Mouse (Mus musculus): Measurements from ENCODE around the gene Szrd1.

The Szrd1 gene

DNA sequence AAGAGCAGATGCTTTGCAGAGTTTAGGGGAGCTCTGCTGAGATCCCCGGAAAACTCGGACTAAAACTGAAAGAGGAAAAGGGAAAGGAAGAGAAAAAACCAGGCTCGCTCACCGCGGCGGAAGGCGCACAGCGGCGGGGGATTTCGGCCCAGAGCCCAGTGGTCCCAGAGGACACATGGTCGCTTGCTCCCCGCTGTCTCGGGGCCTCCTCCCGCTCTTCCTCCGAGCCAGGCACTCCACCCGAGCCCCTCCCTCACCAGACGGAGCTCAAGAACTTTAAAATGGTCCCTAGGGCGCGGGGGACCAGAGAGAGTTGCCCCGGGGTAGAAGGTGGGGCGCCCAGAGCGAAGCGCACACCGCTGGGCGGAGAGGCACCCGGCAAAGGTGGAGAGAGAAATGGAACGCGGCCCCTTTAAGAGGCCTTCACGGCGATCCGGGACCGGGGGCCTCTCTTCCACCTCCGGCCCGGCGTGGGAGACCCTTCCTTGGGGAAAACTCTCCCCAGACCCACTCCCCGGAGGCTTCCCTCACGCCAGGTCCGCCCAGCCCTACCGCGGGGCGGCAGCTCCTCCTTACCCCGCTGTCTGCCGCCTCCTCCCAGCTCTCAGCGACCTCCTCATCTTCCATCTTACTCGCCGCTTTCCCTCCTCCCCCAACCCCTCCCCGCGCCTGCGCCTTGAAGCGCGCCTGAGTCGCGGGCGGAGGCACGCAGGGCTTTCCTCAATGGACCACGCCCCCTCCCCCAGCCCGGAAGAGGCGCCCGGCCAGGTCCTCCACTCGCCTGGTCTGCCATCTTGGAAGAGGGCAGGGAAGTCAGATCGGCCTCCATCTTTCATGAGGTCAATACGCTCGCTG lies at the start of gene Szrd1:
Gene Szrd1 (minus strand): TSS at position 660 of the 855 bp plus-strand sequence.
- peak; percentile 97 for DNase-seq (ENCODE audit: low read depth, low spot score)

DNA sequence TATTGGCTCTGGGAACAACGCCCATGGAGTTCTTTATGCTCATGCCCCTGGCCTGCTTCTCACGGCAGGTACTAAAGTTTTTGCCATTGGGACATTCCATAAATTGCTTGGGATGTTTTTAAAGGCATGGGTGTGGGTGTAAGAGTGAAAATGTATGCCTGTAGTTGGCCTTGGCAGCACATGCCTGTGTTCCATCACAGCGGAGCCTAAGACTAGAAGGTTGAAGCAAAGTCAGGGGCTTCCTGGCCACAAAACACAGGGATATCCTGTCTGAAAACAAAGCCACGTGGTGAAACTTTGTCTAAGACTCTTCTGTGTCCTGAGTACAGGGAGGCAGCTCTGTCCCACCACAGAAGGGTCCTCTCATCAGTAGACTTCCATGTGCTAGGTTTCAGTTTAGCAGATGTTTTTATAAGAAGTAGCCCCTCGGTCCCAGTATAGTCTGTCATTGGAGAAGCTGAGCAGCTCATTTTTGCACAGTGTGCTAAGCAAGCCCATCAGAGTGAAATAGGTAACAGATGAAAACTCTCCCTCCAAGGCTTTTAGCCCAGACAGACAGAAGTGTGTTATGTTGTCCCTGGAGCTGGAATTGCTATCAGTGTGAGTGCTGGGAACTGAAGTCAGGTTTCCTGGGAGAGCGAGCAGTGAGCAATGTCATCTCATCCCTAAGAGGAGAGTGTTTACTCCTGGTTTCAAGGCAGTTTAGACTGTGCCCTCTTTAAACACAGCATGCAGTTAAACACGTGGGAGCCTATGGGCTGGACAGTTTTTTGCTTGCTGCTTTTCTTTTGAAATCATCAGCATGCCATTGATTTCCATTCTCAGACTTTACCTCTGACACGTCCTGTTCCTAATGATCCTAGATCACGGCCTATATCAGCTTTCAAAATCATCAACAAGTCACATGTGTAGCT lies 47.6 kb upstream of the Szrd1 start:
- DNase-seq (ENCODE audit: low read depth, low spot score), result no peak

DNA sequence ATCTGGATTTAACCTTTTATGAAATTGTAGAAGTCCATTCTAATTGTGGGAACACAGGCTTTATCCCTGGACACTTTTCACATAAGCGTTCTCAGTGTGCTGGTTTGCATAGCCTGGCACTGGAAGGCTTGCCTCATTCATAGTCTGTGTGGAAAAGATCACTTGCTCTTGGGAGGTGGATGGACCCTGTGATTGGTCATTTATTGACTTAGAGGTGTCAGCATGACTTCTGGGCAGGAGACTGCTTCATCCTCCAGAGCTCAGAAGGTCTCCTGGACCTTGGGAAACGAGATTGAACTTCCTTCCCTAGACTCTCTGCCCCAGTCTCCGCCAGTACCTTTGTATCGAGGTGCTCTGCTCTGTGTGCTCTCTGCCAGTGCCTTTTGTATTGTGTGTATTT lies 44.9 kb upstream of the Szrd1 start:
- no peak for DNase-seq (ENCODE audit: low read depth, low spot score)

DNA sequence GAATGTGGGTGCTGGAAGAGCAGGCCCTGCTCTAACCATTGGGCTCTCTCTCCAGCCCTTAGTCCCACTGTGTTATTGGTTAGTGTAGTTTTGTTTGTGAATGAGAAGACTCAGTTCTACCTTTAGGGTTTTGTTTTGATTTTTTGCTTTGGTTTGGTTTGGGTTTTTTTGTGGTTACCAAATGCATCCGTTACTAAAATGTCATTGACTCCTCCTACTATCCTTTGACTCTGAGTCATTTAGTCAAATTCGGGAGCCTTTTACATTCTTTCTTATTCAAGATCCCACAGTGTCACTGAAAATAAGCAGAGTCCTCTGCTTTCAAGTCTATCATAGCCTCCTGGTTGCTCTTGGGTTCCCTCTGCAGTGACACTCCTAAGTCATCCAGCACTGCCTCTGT lies 44.4 kb upstream of the Szrd1 start:
- no peak for DNase-seq (ENCODE audit: low read depth, low spot score)

DNA sequence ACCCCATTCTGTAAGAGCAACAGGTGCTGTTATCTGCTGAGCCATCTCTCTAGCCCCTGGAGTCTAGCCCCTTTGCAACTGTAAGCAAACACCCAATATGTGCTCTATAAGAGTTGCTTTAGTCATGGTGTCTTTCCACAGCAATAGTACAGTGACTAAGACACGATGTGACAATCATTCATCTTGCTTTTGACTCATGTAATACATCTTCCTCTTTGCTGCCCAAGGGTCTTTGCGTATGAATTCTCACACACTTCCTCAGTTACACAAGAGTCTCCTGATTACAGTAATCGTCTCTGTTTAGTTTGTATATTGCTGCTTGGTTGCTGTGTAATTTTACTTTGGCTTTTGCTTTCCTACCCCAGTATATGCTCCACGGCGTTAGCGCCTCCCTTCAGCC lies 42.4 kb upstream of the Szrd1 start:
- no peak for DNase-seq (ENCODE audit: low read depth, low spot score)

DNA sequence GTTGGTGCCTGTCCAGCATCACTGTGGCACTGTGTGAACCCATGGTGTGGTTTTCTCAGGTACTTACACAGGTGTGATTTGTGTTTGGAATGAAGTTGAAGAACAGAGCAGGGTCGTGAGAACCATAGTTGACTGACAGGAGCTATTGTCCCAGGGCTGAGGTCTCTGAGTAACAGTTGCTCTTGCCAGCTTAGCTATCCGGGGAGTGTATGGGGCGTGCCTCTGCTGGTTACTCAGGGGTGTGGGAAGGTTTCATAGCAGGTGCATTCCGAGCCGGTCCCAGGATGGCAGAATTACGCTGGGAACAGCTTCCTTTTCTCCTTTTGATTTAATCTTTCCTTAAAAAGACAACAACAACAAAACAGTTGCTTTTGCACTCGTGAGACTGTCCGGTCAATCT lies 41.3 kb upstream of the Szrd1 start:
- no peak for DNase-seq (ENCODE audit: low read depth, low spot score)

DNA sequence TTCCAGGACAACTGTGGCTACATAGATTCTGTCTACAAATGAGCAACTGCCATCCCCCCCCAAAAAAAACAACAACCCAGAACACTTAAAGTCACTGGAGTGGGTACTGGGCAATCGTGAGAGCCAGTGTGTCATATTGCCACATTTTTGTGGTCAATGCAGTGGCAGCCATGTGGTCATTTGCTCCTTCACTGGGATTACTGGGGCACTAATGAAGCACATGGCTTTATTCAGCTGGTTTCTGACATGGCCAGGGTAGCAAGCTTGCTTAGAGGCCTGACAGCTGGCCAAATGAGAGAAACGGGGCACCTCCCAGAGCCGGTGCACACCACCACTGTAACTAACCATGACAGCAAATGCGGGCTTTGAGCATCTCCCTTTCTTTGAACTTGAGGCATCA lies 38.9 kb upstream of the Szrd1 start:
- DNase-seq (ENCODE audit: low read depth, low spot score), result no peak

DNA sequence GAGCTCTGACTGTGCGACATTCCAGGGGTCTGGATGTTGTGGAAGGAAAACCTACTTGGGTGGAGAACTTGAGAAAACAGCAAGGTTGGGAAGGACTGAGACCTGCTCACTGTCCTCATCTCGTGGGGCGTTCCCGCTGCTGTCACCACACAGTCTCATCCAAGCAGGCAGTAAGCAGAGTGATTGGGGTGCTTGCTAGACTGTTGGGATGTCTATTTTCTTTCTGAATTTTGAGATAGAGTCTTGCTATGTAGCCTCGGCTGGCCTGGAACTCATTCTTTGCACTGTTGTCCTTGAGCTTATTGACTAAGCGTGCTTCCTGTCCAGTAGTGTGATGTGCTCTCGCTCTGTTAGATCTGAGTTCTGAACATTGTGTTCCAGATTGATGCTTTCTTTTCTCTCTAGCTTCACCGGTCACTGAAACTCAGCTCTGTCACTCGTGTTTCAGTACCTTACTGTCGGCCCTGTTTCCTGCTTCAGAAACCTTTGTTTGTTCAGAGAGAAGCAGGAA lies 36.8 kb upstream of the Szrd1 start:
- no peak for DNase-seq (ENCODE audit: low read depth, low spot score)

DNA sequence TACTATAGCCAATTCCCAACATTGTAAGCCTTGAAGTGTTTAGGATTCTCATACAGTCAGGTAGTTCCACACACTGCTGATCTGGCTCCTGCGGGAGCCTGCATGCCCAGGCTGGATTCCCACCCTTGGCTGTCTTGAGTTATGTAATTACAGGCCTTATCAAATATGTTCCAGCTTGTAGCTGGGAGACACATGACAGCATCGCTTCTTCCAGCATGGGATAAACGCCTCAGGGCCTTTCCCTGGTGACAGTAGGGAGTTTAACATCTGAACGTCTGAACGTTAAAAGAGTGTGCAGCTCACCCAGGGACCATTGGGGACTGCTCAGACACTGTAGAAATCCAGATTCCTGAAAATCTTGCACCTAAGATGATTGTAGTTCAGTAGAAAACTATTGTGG lies 36.2 kb upstream of the Szrd1 start:
- DNase-seq (ENCODE audit: low read depth, low spot score), result no peak

DNA sequence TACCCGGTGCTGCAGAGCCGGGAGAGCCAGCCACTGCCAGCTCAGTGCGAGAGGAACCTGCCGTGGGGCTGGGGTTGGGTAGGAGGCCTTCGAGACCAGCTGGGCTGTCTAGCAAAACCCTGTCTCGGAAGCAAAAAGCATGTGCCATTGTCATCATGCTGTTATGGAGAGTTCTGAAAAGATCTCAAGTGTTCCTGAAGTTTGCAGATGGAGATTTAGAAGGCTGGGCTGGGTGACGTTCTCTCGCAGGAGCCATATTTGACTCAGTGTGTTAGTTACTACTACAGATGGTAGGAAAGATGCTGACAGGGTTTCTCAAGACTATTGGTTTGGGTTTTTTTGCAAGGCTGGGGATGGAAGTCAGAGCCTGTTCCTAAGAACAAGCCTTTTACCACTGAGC lies 32.5 kb upstream of the Szrd1 start:
- no peak for DNase-seq (ENCODE audit: low read depth, low spot score)

DNA sequence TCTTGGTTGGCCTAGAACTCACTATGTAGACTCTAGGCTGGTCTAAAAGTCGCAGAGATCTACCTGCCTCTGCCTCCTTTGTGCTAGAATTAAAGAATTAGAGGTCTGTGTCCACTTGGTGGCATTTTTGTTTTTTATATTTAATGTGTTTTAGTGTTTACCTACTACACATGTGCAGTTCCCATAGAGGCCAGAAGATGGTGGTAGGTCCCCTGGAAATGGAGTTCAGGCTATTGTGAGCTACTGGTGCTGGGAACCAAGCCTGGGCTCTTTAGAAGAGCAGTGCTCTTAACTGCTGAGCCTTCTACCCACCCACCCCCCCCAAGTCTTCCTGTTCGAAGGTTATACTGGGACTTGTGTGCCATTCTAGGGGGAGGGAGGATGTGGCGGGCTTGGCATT lies 27.6 kb upstream of the Szrd1 start:
- no peak for DNase-seq (ENCODE audit: low read depth, low spot score)

DNA sequence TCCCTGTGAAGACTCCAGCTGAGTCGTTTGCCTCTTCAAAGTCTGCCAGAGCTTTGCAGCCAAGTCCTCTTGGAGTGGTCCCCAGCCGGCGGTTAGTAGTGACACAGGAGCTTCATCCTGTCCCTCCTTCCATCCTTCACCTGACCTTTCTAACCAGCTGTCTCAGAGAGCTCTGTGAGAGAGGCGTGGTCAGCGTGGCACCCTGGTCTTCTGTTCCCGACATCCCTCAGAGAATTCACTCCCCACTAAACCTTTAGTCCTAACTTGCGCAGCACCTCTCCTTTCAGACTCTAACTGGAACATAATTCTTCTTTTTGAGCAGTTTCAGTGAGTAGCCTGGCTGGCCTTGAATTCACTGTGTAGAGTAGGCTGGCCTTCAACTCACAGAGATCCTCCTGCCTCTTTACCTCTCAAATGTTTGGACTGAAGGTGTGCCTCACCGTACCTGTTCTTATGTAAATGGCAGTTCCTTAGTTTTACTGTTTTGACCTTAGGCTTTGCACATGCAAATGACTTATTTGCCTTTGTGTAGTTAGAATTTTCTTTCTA lies 26.2 kb upstream of the Szrd1 start:
- no peak for DNase-seq (ENCODE audit: low read depth, low spot score)

DNA sequence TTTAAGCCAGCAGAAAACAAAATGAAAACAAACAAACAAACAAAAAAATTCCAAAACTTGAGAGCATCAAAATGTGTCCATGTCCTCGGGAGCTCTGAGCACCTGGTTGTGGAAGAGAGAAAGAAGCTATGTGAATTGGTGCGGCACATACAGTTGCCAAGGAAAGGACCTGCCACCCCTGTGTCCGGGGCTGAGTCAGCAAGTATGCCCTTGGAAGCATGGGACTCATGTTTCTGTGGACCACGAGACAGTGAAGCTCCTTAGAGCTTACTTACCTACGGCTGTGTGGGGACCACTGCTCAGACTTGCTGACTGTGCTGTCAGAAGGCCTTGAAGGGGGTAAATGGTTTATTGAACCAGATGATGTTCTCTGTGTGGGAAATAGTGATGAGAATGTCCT lies 24.2 kb upstream of the Szrd1 start:
- no peak for DNase-seq (ENCODE audit: low read depth, low spot score)

DNA sequence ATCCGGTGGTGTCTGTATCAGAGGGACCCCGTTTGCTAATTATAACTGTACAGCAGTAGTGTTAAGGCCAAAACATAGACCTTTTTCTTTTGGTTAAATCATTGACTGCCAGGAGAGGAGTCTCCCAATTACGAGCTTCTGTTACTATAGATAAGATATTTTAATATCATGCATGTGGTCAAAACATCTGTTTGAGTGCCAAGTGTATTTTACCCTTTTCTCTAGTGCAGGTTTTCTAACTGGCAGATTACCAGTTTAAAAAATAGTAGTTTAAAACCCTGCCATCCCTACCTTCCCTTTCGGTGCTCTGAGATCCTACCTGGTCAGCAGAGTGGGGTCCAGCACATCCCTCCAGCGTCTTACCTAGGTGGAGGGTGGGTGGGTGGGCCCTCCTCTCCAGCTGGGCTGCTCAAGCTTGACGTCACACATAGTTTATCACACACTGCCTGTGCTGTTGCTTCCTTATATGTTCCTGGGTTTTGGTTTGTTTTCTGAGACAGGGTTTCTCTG lies 22.2 kb upstream of the Szrd1 start:
- peak; percentile 71 for DNase-seq (ENCODE audit: low read depth, low spot score)

DNA sequence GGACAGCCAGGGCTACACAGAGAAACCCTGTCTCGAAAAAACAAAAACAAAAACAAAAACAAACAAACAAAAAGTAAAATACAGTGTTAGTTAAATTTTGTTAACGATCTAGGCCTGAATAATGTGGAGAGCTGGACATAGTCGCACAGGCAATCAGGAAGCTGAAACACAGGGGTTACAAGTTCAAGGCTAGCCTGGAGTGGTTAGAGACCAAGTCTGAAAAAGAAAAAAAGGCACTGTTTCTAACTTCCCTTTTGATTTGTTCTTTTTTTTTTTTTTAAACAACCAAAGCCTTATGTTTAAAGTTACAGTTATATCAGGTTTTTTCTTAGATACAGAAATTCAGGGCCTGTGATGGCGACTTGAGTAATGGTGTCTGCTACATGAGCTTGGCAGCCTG lies 20.6 kb upstream of the Szrd1 start:
- DNase-seq (ENCODE audit: low read depth, low spot score), result no peak

DNA sequence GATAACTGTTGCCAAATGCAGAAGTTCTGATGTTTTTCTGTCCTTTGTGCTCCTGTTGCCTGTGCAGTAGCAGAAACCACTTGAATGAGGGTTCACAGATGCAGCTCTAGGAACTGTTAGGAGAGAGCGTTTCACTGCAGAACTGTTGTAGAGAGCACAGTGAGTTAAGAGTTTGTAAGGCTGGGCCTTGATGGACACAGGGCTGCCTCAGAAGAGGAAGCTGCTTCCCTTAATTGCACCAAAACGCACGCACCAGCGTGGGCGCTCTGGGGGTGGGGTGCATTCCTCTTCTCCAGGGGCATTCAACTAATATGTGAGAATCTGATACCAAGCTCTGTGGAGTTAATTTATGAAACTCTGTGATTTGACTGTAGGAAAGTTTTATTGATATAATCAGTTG lies 20.1 kb upstream of the Szrd1 start:
- no peak for DNase-seq (ENCODE audit: low read depth, low spot score)

DNA sequence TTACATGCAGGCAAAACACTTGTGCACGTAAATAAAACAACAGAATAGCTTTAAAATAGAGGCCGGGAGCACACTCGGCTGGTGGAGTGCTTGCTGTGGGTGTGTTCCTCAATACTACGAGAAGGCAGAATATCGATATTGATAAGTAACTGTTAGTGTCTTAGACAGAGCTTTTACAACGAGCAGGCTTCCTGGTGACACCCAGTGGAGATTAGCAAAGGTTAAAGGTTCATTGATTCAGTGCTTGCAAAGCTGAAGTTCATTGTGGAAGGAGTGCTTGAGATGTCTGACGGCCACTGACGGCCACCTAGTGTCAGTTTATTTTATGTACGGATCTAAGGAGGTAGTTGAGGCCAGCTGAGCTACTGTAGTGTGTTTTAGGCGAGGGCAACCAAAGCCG lies 19.5 kb upstream of the Szrd1 start:
- no peak for DNase-seq (ENCODE audit: low read depth, low spot score)

DNA sequence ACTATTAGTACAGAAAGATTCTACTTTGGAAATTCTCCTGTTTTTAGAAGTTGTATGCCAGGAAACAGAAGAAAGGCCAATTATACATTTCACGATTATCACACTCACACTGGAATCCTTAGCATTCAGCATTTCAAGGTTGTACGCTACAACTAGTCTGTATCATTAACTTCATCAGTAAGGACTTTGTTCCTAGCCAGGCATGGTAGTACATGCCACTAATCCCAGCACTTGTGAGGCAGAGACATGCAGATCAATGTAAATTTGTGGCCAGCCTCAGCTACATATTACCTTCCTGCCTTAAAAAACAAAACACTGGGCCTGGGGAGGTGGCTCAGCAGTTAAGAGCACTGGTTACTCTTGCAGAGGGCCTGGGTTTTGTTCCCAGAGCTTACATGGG lies 19.0 kb upstream of the Szrd1 start:
- DNase-seq (ENCODE audit: low read depth, low spot score), result no peak

DNA sequence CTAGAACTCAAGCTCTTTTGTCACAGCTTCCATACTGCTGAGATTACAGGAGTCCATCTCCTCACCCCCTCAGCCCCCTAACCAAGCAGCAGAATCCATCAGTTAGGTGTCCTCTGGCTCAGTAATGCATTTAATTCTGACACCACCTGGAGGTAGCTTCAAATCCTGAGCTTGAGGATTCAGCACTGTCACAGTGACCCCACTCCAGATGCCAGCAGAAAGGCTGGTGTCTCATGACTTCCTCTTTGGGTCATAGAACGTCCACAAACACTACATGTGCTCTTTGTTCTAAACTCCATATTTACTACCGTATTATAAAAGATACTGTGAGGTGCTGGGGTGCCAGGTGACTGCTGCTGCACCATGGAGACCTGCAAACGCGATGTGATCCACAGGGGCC lies 17.9 kb upstream of the Szrd1 start:
- DNase-seq (ENCODE audit: low read depth, low spot score), result no peak

DNA sequence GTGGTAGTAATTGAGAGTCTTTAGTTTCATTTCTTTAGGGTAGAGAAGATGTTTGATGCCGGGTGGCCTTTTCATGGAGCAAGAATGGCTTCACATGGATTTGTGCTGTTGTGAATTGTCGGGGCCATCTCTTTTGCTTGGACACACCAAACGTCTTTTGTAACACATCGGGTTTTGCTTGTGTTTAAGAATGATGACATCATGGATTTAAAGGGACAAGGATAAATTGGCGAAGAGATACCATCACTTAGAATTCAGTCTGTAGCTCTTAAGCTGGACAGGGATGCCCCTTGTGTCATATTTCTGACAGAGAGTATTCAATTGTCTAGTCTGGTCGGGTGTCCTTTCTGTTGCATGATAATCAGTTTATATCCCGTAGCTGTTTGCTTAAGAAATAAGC lies 9.5 kb upstream of the Szrd1 start:
- no peak for DNase-seq (ENCODE audit: low read depth, low spot score)

DNA sequence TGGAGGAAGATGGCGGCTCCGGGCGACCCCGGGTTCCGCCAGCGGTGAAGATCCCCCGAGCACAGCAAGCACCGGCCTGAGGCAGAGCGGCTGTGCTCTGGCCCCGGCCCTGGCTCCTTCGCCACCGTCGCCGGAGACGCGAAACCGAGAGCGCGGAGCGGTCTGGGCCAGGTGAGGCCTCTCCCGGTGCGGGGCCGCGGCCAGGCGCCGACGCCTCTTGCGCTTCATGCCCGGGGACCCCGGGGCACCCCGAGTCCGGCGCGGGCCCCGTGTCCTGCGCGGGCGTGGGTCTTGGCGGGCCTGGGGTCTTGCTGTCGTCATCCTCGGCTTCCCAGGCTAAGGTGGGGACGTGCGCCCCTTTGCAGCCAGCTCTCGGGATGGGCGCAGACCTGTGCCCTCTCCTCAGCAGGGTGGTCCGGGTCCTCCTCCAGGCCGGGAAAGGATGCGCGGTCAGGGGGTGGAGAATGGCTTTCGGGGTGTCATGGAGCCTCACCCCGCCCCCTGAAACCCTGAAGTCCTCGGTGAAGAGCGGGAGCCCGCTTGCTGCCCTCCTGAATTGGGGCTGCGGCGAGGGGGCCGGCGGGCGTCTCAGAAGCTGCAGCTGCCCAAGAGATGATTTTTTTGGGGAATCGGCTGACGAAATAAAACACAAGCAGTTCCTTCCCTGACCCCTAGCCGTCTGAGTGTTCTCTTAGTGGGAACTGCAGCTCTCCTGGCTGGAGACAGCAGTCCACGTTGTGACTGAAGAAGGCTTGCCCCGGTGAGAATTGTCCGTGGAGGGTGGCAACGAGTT lies 8.6 kb upstream of the Szrd1 start:
- DNase-seq (ENCODE audit: low read depth, low spot score), result peak; percentile 44
